Mouse (Mus musculus) layer of hippocampus, postnatal 25 days (tissue): ENCODE measurements around the gene Gm43518. TPM values are rescaled to one million over a fixed set of nuclear protein-coding genes. Genes with fewer than 3 reads are reported as not detected.

Experiments used
- DNase-seq, 2 experiments: peaks; one replicate each; pipeline ENCODE4 v3.0.0; 2022; ENCODE audit warnings: mixed read lengths in 2 of 2, low spot score in 1 of 2; ENCODE audit errors: extremely low spot score in 1 of 2
- total RNA-seq, 2 experiments: library from RNA; stranded (reverse); gene quantifications; 2 replicates each; pipeline ENCODE4 v1.2.3; 2021

The Gm43518 gene
- total RNA-seq, 2 experiments from 2014 or later: 0.54 to 1.4 TPM

DNA sequence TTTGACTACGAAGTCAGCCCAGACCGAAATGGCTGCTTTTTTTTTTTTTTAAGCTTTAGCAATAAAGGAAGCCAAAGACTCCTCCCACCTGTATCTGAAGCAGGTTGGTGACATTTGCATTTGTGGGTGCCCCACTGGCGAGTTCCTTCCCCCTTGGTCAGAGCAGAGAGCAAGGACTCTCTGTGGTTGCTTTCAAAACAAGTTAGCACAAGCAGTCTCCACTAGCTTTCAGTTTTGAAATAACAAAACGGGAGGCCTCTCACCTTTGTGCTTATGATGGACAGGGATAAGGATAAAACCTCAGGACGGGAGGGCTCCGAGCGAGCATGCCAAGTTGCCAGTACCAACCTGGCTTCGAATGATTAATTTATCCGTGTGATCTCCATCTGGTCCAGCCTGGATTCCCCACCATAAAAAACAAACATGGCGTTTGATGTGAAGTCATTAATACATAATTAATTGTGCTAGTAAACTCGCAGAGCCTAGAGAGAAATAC lies 47.4 kb downstream of the Gm43518 start:
- no peak for DNase-seq

DNA sequence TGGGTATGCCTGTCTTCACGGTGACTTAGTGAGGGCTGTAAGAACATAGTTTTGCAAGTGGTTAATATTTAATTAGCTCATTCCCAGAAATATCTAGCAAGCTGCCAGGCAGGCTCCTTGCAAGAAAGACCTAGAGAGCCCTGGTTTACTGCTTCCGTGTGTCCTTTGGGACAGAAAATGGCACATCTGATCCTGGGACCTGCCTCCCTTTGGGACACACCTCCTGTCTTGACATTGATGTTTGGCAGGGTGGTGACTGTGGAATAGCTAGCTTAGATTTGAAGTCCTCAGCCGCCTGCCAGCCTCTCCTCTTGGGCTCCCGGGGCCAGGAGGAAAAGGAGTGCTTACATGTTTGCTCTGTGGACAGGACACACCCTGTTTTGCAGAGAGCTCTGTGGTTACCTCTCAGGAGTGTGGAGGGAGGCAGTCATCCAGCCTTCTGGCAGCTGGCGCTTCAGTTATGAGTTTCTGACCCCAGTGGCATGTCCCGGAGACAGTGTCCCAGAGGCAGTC lies 48.5 kb downstream of the Gm43518 start:
- DNase-seq: no peak

DNA sequence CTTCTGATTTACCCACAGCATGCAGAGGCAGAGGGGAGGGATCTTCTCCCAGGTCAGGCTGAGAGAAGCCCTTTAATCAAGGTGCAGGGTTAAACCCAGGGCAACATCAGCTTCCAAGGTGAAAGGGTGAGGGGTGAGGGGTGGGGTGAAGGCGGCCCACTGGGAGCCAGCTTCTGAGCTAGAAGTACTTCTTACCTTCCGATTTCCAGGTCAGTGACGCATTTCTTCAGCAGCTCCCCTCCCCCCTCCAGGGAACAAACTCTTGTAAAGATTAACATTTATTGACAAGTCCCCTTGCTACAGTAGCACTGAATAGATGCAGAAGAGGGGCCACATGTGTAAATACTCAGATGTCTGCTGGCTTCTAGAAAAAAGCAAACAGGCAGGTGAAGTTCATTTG lies 50.0 kb downstream of the Gm43518 start:
- DNase-seq: no peak

DNA sequence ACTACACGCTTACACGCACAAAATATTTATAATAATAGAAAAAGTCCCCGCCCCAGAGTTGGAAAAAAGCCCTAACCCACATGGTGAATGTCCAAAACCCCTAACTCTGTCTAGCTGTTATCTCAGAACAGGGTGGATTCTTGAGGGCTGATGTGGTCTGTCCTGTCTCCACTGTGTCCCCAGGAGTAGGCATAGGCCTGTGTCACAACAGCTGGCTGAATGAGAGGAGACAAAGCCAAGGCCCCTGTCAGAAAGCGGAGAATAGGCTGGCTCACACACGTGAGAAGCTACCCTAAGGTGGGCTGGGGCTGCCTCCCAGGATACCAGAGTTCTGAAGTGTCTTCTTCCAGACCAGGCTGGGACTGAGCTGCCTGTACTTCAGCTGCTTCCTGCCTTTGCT lies 50.9 kb downstream of the Gm43518 start:
- DNase-seq: no peak

DNA sequence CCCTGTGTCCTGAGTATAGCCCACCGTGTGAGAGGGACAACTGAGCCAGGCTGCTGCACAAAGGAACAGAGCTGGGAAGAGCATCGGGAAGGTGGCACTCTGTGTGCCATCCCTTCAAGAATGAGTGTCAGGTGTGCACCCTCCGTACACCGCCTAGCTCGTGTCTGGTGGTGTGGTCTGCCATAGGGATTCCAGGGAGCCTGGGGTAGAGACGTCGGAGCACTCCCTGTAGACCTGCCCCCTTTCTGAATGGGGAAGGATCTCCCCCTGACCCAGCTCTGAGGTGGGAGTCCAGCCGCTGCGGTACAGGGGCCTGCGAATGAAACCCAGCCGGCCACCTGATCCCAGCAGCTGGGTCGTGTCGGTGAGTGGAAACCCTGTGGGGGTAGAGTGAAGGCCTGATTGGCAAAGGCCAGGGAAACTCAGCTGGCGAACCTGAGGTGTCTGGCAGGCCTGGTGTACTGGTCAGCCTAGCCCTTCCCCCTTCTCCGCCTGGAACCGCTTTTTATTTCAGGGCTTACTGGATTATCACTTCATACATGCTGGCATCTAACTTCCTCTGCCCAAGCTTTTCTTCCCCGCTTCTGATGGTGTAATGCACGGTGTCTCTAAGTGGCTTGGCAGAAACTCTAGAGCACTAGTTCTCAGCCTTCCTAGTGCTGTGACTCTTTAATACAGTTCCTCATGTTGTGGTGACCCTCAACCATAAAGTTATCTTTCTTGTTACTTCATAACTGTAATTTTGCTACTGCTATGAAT lies 52.2 kb downstream of the Gm43518 start:
- DNase-seq: no peak

DNA sequence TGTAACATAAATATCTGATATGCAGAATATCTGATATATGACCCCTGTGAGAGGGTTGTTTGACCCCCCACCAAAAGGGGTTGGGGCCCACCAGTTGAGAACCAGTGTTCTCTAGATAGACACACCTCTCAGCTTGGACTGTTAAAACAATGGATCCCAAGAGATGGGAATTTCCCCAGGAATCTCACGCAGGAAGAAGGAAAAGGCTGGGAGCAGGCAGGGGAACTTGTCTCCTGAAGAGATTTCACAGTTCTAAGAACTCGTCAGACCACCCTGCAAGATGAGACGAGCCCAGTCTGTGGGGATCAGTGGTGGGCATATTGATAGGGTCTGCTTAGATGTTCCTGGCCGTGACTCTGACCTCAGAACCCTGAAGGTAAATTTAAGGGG lies 52.8 kb downstream of the Gm43518 start:
- no peak for DNase-seq

DNA sequence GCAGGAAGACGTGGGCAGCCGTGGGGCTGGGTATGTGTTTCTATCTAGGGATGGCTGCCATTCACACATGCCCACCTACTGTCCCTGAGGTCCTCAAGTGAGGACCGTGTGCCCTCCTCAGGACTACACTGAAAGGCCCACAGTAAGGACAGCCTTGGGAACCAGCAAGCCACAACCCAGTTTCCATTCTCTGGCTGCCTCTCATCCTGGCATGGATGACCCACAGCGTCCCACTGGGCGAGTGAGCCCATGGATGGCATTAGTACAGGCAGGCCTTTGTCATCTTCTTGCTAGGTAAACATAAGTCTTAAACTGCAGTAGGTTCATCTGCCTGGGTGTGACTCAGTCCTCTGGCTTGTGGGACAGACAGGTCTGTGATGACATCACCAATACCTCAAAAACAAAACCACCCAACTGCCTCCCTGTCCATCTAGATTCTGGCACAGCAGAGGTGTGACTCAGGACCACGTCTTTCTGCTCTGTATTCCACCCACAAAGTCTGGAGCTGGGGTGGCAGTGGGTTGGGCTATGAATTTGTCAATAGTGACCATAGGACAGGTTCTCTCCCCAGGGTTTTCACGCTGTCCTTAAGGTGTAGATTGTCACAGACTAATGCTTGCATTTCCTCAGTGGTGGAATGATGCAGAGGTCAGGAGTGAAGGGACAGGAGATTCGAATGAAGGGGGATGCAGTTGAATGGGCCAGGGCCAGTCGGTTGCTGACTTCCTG lies 53.5 kb downstream of the Gm43518 start:
- DNase-seq: no peak

DNA sequence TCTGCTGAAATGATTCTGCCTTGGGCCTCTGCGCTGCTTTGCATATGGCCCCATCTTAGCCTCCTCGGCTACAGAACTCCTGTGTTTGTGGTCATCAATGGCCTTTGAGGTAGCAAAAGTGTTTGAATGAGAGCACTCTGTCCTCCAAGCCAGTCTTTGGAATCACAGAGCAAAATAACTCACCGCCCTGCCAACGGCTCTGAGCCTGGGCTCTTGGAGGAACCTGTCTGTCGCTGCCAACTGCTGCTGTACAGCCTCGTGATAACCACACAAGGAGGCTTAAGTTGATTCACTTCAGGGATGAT lies 54.0 kb downstream of the Gm43518 start:
- DNase-seq: no peak

DNA sequence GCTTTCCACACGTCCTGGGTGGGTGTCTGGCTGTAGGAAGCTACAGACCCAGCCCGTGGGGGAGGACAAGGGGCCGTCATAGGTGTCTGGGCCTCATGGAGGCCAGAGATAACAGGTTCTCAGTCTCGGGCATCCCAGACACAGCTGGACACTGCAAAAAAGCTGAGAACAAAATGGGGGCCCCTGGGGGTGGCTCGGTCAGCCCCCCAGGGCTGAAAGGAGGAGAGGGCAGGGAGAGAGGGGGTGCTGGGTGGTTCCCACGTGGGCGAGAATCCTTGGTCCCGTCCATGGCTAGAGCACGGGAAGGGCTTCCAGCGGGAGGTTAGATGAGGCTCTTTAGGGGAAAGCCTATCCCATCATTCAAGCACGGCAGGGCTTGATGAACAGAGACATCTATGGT lies 55.6 kb downstream of the Gm43518 start:
- DNase-seq: no peak

DNA sequence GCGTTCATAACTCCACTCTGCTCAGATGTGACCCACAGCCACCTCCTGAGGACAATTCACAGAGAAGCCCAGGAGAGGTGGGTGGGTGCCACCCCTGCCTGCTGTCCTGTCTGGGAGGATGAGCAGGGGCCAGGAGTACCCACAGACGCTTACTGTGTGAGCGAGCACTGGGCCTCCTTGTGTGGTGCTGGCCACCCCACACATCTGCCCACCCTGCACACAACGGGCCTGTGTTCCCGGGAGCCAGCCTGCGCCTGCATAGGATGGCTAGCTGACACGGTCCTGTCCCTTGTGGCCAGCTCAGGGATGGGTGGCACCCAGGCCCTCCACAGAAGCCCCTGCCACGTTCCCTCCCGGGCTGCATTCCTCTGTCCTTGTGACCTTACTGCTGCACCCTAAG lies 58.2 kb downstream of the Gm43518 start:
- DNase-seq: no peak

DNA sequence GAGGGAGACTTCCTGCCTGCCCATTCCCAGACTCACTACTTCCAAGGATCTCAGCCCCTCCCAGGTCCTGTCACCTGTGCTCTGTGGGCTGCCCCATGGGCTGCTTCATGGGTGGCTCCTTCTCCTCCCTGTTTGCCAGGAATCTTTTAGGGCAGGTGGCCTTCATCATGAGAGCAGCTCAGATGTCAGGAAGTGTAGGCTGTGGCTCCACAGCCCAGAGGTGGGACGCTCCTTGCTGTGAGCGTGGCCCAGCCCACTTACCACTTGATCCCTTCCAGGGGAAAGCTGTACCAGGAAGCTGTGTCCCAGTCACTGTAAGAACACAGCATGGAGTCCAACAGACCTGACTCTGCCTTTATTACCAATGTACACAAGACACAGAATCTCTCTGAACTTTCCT lies 59.7 kb downstream of the Gm43518 start:
- no peak for DNase-seq

DNA sequence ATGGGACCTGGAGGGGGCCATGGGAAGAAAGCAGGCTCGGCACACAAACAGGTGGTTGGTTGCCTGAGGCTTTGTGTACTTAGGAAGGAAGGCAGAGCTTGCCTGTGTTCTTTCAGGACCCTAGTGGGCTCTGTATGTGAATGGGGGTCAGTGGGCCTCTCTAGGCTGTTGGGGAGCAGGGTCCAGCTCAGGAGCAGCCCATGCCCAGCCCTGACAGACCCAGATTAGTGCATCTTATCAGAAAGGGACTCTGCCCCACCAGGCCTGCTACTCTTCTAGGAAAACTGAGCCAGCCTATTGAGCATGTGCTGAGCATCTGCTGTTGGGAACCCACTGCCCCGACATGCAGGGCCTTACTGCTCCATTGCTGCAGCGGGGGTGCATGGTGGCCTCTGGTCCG lies 60.3 kb downstream of the Gm43518 start:
- DNase-seq: no peak

Other genes with a start within 250 kb of the Gm43518 start
- 100 to 1,000 TPM; 114 to 130 TPM for gene Clip1, start 242.8 kb upstream of the Gm43518 start, total RNA-seq
- gene Zcchc8, start 206.3 kb upstream of the Gm43518 start, total RNA-seq: 10 to 100 TPM; 45.4 to 50.1 TPM
- 100 to 1,000 TPM in 1 of 2 experiments, 10 to 100 TPM in 1; 90.6 to 108 TPM for gene Rsrc2, start 178.0 kb upstream of the Gm43518 start, total RNA-seq
- gene Kntc1, start 177.7 kb upstream of the Gm43518 start, total RNA-seq: 1 to 10 TPM; 1.9 to 2.9 TPM
- under 1 TPM in 1 of 2 experiments, not detected in 1; 0.12 TPM for gene Hcar2, start 61.9 kb upstream of the Gm43518 start, total RNA-seq
- under 1 TPM; 0.61 to 0.74 TPM for gene Hcar1, start 47.4 kb upstream of the Gm43518 start, total RNA-seq
- 10 to 100 TPM; 60.5 to 62.0 TPM for gene Denr, start 20.2 kb upstream of the Gm43518 start, total RNA-seq
- 1 to 10 TPM; 3.5 to 4.3 TPM for gene Ccdc62, start 3.3 kb downstream of the Gm43518 start, total RNA-seq
- 10 to 100 TPM; 48.8 to 51.3 TPM for gene Hip1r, start 46.2 kb downstream of the Gm43518 start, total RNA-seq
- 10 to 100 TPM; 41.2 to 47.2 TPM for gene Vps37b, start 104.9 kb downstream of the Gm43518 start, total RNA-seq
- 10 to 100 TPM; 29.3 to 33.8 TPM for gene Abcb9, start 168.4 kb downstream of the Gm43518 start, total RNA-seq
- gene Ogfod2, start 184.9 kb downstream of the Gm43518 start, total RNA-seq: 10 to 100 TPM; 33.9 to 35.0 TPM
- gene Arl6ip4, start 188.7 kb downstream of the Gm43518 start, total RNA-seq: 10 to 100 TPM; 44.9 to 45.8 TPM